Mouse (Mus musculus) ES-Bruce4 (cell line): ENCODE data around the gene Gsto2.

ENCODE experiments used
- CTCF ChIP-seq: IDR thresholded peaks from one replicate; pipeline ENCODE4 v1.8.1; 2011; ENCODE audit warnings: low read depth, low read length
- EP300 ChIP-seq: IDR thresholded peaks from 2 replicates; pipeline ENCODE4 v1.6.1; 2011; ENCODE audit warnings: low read depth, low read length; ENCODE audit not compliant: insufficient read depth
- POLR2A ChIP-seq: IDR thresholded peaks from one replicate; pipeline ENCODE4 v1.8.1; 2011; ENCODE audit warnings: low read length; ENCODE audit not compliant: insufficient read depth

DNA sequence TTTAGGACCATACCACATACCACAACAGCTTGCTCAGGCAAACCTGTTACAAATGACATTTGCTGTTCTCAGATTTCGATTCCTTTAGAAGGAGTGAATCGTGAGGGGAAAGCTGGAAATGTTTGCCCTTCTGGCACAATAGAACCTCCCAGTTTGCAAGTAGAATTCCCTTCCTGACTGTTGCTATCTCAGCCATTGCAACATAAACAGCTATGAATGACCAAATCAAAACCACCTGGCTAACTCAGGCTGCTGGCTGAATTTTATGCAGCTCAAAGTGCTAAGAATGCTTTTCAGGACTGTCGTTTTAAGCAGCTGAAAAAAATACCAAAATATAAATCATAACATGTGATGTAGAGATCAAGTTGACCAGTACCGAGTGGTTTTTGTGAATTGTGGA is 3.6 kb downstream of the Gsto2 start:
- TF ChIP-seq CTCF (no peak), POLR2A (no peak), EP300 (no peak)
